Mouse (Mus musculus) spleen, adult 2 months (tissue): ENCODE results near the gene Msrb3. TPM values are rescaled to one million over a fixed set of nuclear protein-coding genes. Genes with fewer than 3 reads are reported as not detected.

Experiments
- DNase-seq, 2 experiments: peaks; one replicate each; pipeline versions ENCODE4 v3.0.0 to v3.0.0-alpha.2; 2012 to 2021; ENCODE audit warnings: low spot score in 2 of 2, low read depth in 1 of 2
- H3K27ac ChIP-seq: fragments of 200-500 bp; 2 replicates; pipeline ENCODE4 v1.5.1; 2012; ENCODE audit warnings: low read length, inconsistent platforms; ENCODE audit not compliant: insufficient read depth
- H3K27me3 ChIP-seq: fragments of 200-500 bp; 2 replicates; pipeline ENCODE4 v1.6.1; 2012; ENCODE audit warnings: mild to moderate bottlenecking, moderate library complexity, low read length, inconsistent platforms; ENCODE audit not compliant: control insufficient read depth, insufficient read depth
- H3K36me3 ChIP-seq: fragments of 200-500 bp; 2 replicates; pipeline ENCODE4 v1.6.1; 2012; ENCODE audit warnings: mild to moderate bottlenecking, low read length, inconsistent platforms; ENCODE audit not compliant: control insufficient read depth, insufficient read depth
- H3K4me1 ChIP-seq: fragments of 200-500 bp; 2 replicates; pipeline ENCODE4 v1.6.1; 2011; ENCODE audit warnings: inconsistent platforms; ENCODE audit not compliant: control insufficient read depth, insufficient read depth, insufficient read length
- H3K4me3 ChIP-seq: fragments of 200-500 bp; 2 replicates; pipeline ENCODE4 v1.5.1; 2011; ENCODE audit warnings: mild to moderate bottlenecking, inconsistent platforms; ENCODE audit not compliant: insufficient read depth, insufficient read length; ENCODE audit errors: extremely low read depth
- CTCF ChIP-seq: fragments of 200-500 bp; IDR thresholded peaks from 2 replicates; pipeline ENCODE4 v1.5.1; 2011; ENCODE audit warnings: mild to moderate bottlenecking, inconsistent platforms; ENCODE audit not compliant: insufficient read depth, insufficient read length, insufficient replicate concordance; ENCODE audit errors: extremely low read depth
- POLR2A ChIP-seq: fragments of 200-500 bp; IDR thresholded peaks from 2 replicates; pipeline ENCODE4 v1.6.1; 2011; ENCODE audit warnings: low read depth, low read length, inconsistent platforms
- WGBS: fragments of 180-500 bp; shearing (Covaris S2); methylation state at CpG from one replicate; pipeline ENCODE4 v1.1.7; 2018; 5-methylcytosine and 5-hydroxymethylcytosine counted together
- polyA plus RNA-seq: library from polyadenylated mRNA; depleted of rRNA; stranded (reverse); fragments of >200 nt; gene quantifications from 2 replicates; pipeline ENCODE4 v1.2.3, GENCODE M21; 2012

Msrb3 gene
- polyA plus RNA-seq, 1 experiment = 4.5 TPM

- Histone ChIP-seq H3K27ac (no peak overlapping the region), H3K4me3 (no peak overlapping the region), H3K27me3 (no peaks in the 10 kb centered on the region), H3K36me3 (no peaks in the 10 kb centered on the region), H3K4me1 (no peaks in the 10 kb centered on the region; the same call in 1 of the 2 replicates)
- 22% methylated on average over 26 of the region's 26 CpGs for whole genome bisulfite sequencing
- peak in 1 of 2 experiments; percentile 59 for DNase-seq
- TF ChIP-seq POLR2A = no peak
- peak; percentile 70; the same call in 1 of the 2 replicates for TF ChIP-seq CTCF
Observed at GRCm38 (mm10) chr10:120875672-120876463, 23.0 kb downstream of the Msrb3 start.

DNA sequence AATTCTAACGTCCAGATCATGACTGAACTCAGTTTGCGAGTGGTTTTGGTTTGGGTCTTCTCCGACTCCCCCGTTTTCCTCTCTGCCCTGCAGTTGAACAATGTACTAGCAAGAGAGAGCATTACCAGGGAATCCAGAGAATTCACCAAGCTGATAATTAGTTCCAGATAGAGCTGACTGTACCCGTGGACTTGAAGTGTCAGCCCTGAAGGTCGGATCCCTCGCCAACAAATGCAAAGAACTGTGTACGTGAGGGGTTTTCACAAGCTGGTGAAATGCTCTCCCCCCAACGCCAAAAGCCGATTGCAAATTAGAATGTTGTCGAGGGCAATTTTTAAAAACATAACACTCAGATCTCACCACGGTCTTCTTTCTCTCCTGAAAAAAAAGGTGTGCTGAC, 24.6 kb downstream of the Msrb3 start:
- no peak for DNase-seq
- WGBS = 89% methylated on average over 12 of the region's 12 CpGs
- no peak overlapping the region for H3K4me3 ChIP-seq

GRCm38 (mm10) chr10:120873646-120874201, 25.2 kb downstream of the Msrb3 start:
- no peaks in the 10 kb centered on the region; the same call in 1 of the 2 replicates for H3K4me1 ChIP-seq
- H3K4me3 ChIP-seq = no peak overlapping the region
- no peaks in the 10 kb centered on the region for H3K27me3 ChIP-seq
- 78% methylated on average over 8 of the region's 8 CpGs for WGBS
- H3K36me3 ChIP-seq = no peaks in the 10 kb centered on the region
- no peak for DNase-seq
- TF ChIP-seq CTCF (no peak), POLR2A (no peak)
- H3K27ac ChIP-seq = no peak overlapping the region

More for the DNA sequence above, 24.6 kb downstream of the Msrb3 start:
- Histone ChIP-seq H3K27me3 (no peaks in the 10 kb centered on the region), H3K4me1 (no peaks in the 10 kb centered on the region; the same call in 1 of the 2 replicates), H3K27ac (no peak overlapping the region), H3K36me3 (no peaks in the 10 kb centered on the region)
- TF ChIP-seq POLR2A (no peak), CTCF (no peak)

- H3K27ac ChIP-seq = no peak overlapping the region
- no peaks in the 10 kb centered on the region; the same call in 1 of the 2 replicates for H3K4me1 ChIP-seq
- H3K36me3 ChIP-seq = no peaks in the 10 kb centered on the region
- no peaks in the 10 kb centered on the region for H3K27me3 ChIP-seq
- WGBS = 6% methylated on average over 13 of the region's 13 CpGs
- TF ChIP-seq CTCF (0 out of 2 replicates have a peak, but pooled peaks have one; percentile 5), POLR2A (no peak)
- peak in 1 of 2 experiments; percentile 19 for DNase-seq
- no peak overlapping the region; the same call in 1 of the 2 replicates for H3K4me3 ChIP-seq
Observed at GRCm38 (mm10) chr10:120872483-120872862, 26.4 kb downstream of the Msrb3 start.

- H3K4me3 ChIP-seq = no peak overlapping the region; the same call in 1 of the 2 replicates
- no peaks in the 10 kb centered on the region; the same call in 1 of the 2 replicates for H3K4me1 ChIP-seq
- TF ChIP-seq CTCF = no peak
- TF ChIP-seq POLR2A = no peak
- no peaks in the 10 kb centered on the region for H3K27me3 ChIP-seq
- no peak for DNase-seq
- WGBS = 64% methylated on average over 22 of the region's 22 CpGs
- H3K27ac ChIP-seq = no peak overlapping the region
- H3K36me3 ChIP-seq = no peaks in the 10 kb centered on the region
Observed at GRCm38 (mm10) chr10:120871630-120872482, 27.0 kb downstream of the Msrb3 start.

DNA sequence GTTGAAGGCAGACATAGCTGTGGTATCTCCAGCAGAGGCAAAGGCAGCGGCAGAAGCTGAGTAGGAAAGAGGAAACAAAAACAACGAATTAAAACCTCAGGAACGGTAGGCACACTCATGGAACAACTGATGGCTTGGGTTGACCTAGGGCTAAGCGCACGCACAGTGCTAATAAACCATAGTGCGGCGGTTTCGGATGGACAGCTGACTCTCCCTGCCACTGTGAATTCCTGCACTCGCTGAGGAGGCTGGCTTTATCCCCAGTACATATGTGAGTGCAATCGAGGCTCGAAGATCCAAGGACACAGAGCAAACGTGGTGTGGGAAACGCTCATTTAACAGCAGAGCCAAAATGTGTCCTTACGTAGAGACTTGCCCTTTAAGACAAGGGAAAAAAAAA, 27.8 kb downstream of the Msrb3 start:
- DNase-seq = no peak
- Histone ChIP-seq H3K4me3 (no peak overlapping the region), H3K27ac (no peak overlapping the region), H3K27me3 (no peaks in the 10 kb centered on the region), H3K4me1 (no peaks in the 10 kb centered on the region; the same call in 1 of the 2 replicates), H3K36me3 (no peaks in the 10 kb centered on the region)
- WGBS = 82% methylated on average over 14 of the region's 14 CpGs
- TF ChIP-seq CTCF = no peak
- no peak for TF ChIP-seq POLR2A
